Mouse (Mus musculus): ENCODE data around the gene Smgc.
"Not testable (repeated sequence)": the region's sequence is repeated elsewhere in the genome, so short reads cannot be mapped to it uniquely, and the experiment has no call there.

GRCm38 (mm10) chr15:91864130-91864529, 26.1 kb downstream of the Smgc start:
- TF ChIP-seq MAFK (IDR thresholded peaks at IDR 0.05; ENCODE audit: borderline replicate concordance, low read depth, low read length); RCOR1 (IDR thresholded peaks at IDR 0.05; ENCODE audit: low read depth, low read length); CTCF (IDR thresholded peaks at IDR 0.05 in 2 of 3, conservative IDR thresholded peaks at IDR 0.05 in 1 of 3; ENCODE audit: control insufficient read depth in 1 of 3, insufficient read depth in 1 of 3, low read depth in 2 of 3, low read length in 3 of 3, poor library complexity in 1 of 3, severe bottlenecking in 1 of 3); POLR2A (IDR thresholded peaks at IDR 0.05; ENCODE audit: control insufficient read depth in 1 of 2, insufficient read depth in 1 of 2, low read depth in 1 of 2, low read length in 2 of 2, poor library complexity in 1 of 2); GATA1 (IDR thresholded peaks at IDR 0.05; ENCODE audit: low read depth, low read length); CHD2 (IDR thresholded peaks at IDR 0.05; ENCODE audit: low read length); TCF12 (IDR thresholded peaks at IDR 0.05; ENCODE audit: low read depth, low read length); BHLHE40 (IDR thresholded peaks at IDR 0.05; ENCODE audit: borderline replicate concordance, low read depth, low read length): not testable (repeated sequence)
